Mouse (Mus musculus): ENCODE measurements around the gene Abcg4. TPM values are rescaled to one million over a fixed set of nuclear protein-coding genes. Genes with fewer than 3 reads are reported as not detected.
"Not testable (repeated sequence)": the region's sequence is repeated elsewhere in the genome, so short reads cannot be mapped to it uniquely, and the experiment has no call there.

Gene Abcg4
- 1 to 10 TPM; 1.0 to 1.5 TPM for total RNA-seq (2021)

- intact Hi-C loops (cut with DNase I) = no loop called here
- peak; percentile 36 to 43 for DNase-seq
These were observed at the start of gene Abcg4 for GRCm38 (mm10) chr9:44288076-44288958. Gene Abcg4 (minus strand): TSS chr9:44288615.

GRCm38 (mm10) chr9:44337436-44338169 is 49.2 kb upstream of the Abcg4 start:
- intact Hi-C loops (cut with DNase I) = no loop called here
- DNase-seq = no peak

GRCm38 (mm10) chr9:44336964-44337363 is 48.5 kb upstream of the Abcg4 start:
- intact Hi-C loops (cut with DNase I) = no loop called here
- no peak for DNase-seq

DNA sequence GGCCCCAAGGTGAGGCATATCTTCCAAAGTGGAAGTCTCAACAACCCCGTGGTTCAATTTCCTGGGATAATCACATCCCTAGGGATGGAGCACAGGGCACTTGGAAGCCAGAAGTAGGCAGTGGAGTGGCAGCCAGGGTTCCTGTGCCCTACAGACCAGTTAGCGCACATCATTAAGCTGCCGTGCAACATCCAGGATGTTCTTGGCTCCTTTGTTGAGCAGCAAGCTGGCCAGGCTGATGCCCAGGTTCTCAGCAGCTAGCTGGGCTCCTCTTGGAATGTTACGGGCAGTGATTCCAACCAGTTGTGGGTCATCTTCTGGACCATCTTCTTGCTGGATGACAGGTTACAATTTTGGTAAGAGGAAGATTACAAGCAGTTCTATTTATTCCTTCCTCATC is 48.1 kb upstream of the Abcg4 start:
- DNase-seq; intact Hi-C loops (cut with DNase I): not testable (repeated sequence)

- no peak for DNase-seq
- intact Hi-C loops (cut with DNase I) = no loop called here
These were observed 47.6 kb upstream of the Abcg4 start for GRCm38 (mm10) chr9:44336093-44336406.

GRCm38 (mm10) chr9:44335331-44336092 is 47.1 kb upstream of the Abcg4 start:
- DNase-seq = peak; percentile 41 to 65
- intact Hi-C loops (cut with DNase I) = no loop called here

GRCm38 (mm10) chr9:44334396-44335330 is 46.2 kb upstream of the Abcg4 start, which contains the start of gene H2afx:
Gene H2afx (plus strand): TSS chr9:44334694.
- intact Hi-C loops (cut with DNase I) = loop anchor here (1.0 kb wide), 1 partner anchor 8 kb away; the partner anchor contains the start of gene Dpagt1

DNA sequence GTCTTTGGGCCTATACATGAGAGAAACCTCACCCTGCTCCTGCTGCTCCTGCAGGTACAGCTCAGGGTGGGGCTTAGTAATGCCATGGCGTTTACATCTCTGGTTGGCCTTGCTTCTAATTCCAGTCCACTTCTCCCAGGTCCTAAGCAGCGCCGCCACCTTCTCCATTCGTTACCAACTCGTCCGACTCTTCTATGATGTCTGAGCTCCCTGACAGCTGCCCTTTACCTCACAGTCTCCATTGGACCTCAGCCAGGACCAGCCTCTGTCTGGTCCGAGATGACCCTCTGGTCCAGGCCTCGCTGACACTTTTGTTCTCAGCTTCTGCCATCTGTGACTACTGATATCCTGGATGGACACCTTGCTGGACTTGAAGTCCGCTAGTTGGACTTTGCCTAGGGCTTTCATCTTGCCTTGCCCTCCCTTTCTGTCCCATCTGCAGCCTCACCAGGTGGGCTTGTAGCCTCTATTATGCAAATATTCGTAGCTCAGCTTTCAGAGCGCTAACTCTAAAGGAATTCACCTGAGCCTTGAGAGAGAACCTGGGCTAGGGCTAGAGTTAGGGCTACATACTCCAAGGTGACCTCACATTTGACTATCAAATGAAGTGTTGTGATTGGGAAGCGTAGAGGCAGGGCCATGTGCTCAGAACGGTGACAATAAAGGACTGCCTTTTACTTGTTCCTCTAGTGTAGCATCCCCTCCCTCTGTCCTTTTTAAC is 44.7 kb upstream of the Abcg4 start:
- intact Hi-C loops (cut with DNase I) = no loop called here

More at GRCm38 (mm10) chr9:44334396-44335330, 46.2 kb upstream of the Abcg4 start, which contains the start of gene H2afx:
- peak; percentile 99 for DNase-seq

GRCm38 (mm10) chr9:44330736-44331135 is 42.3 kb upstream of the Abcg4 start:
- no peak for DNase-seq
- intact Hi-C loops (cut with DNase I) = no loop called here

More for the DNA sequence above, 44.7 kb upstream of the Abcg4 start:
- DNase-seq = no peak

GRCm38 (mm10) chr9:44327926-44328325 is 39.5 kb upstream of the Abcg4 start:
- no peak for DNase-seq
- intact Hi-C loops (cut with DNase I) = no loop called here

- DNase-seq = peak; percentile 61 to 66
- intact Hi-C loops (cut with DNase I) = no loop called here
These were observed 38.8 kb upstream of the Abcg4 start for GRCm38 (mm10) chr9:44327064-44327711.

GRCm38 (mm10) chr9:44326371-44327063 is 38.1 kb upstream of the Abcg4 start:
- intact Hi-C loops (cut with DNase I) = loop anchor here (1.0 kb wide), 1 partner anchor 8 kb away; the partner anchor contains the start of gene H2afx

GRCm38 (mm10) chr9:44325768-44326370 is 37.5 kb upstream of the Abcg4 start, which contains the start of gene Dpagt1:
Gene Dpagt1 (plus strand): TSS chr9:44326019.
- intact Hi-C loops (cut with DNase I) = loop anchor here (1.0 kb wide), 1 partner anchor 8 kb away; the partner anchor contains the start of gene H2afx
- no peak for DNase-seq

More at GRCm38 (mm10) chr9:44326371-44327063, 38.1 kb upstream of the Abcg4 start:
- DNase-seq = peak; percentile 90

DNA sequence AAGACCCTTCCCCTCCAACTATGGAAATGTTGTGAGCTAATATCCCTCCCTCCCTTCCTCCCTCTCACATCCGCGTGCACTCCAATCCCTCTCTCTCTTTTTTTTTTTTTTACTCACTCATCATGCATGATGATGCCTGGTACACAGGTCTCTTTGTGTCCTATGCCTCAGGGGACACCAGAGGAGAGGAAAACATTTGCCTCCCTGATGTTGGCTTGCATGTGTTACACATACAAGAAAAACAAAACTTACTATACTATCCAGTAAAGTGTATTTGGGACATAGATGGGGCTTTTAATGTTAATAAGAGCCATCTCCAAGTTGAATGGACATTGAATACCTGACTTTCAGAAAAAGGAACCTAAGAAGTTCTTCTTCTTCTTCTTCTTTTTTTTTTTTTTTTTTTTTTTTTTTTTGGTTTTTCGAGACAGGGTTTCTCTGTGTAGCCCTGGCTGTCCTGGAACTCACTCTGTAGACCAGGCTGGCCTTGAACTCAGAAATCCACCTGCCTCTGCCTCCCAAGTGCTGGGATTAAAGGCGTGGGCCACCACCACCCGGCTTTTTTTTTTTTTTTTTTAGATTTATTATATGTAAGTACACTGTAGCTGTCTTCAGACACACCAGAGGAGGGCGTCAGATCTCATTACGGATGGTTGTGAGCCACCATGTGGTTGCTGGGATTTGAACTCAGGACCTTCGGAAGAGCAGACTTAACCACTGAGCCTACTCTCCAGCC is 36.8 kb upstream of the Abcg4 start:
- DNase-seq; intact Hi-C loops (cut with DNase I): not testable (repeated sequence)

DNA sequence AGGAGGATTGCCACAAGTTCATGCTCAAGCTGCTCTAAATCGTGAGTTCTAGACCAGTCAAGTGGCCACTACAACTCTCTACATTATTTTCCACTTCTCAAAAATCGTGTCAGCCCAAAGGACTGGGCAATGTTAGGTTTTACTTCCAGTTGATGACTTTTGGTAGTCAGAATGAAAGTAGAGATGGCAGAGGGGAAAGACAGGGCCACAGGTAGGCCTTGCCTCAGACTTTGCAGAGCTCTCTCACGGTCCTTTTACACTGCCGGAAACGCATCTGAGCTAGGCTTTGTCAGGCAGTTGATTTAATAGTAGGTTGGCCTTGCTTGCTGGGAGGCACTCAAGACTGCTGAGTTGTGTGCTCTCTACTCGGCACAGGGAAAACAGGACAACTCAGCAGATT is 35.7 kb upstream of the Abcg4 start:
- DNase-seq = no peak
- intact Hi-C loops (cut with DNase I) = no loop called here

DNA sequence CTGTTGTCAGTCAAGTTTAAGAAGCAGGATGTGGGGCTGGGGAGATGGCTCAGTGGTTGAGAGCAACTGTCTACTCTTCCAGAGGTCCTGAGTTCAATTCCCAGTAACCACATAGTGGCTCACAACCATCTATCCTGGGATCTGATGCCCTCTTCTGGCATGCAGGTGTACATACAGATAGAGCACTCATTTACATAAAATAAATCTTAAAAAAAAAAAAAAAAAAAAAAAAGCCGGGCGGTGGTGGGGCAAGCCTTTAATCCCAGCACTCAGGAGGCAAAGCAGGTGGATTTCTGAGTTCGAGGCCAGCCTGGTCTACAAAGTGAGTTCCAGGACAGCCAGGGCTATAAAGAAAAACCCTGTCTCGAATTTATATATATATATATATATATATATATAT is 35.2 kb upstream of the Abcg4 start:
- intact Hi-C loops (cut with DNase I); DNase-seq: not testable (repeated sequence)

- no peak for DNase-seq
- intact Hi-C loops (cut with DNase I) = loop anchor here (2.0 kb wide), 1 partner anchor 22 kb away; no protein-coding TSS in a partner anchor
These were observed 32.4 kb upstream of the Abcg4 start for GRCm38 (mm10) chr9:44320799-44321133.
